Mouse (Mus musculus) CH12.LX (cell line): Measurements from ENCODE around the gene Tnfaip8l2. TPM values are rescaled to one million over a fixed set of nuclear protein-coding genes. Genes with fewer than 3 reads are reported as not detected.

Experiments
- DNase-seq: peaks from one replicate; pipeline ENCODE4 v3.0.0-alpha.2; 2013; ENCODE audit errors: extremely low read depth
- H3K27ac ChIP-seq: 2 replicates; pipeline ENCODE4 v1.5.1; 2012; ENCODE audit warnings: low read depth, mild to moderate bottlenecking, control low read depth, moderate library complexity; ENCODE audit not compliant: insufficient read depth
- H3K27me3 ChIP-seq: replicated peaks from 2 replicates; pipeline ENCODE3; 2012; ENCODE audit warnings: inconsistent platforms
- H3K36me3 ChIP-seq, 2 experiments: replicated peaks in 1 of 2; 2 replicates each; pipeline versions ENCODE3 to v1.6.1; 2012; ENCODE audit warnings: inconsistent platforms in 1 of 2, low read length in 1 of 2, mild to moderate bottlenecking in 1 of 2, mixed read lengths in 1 of 2, moderate library complexity in 1 of 2; ENCODE audit not compliant: control insufficient read depth in 1 of 2, insufficient read depth in 1 of 2
- H3K4me1 ChIP-seq, 2 experiments: 2 replicates each; pipeline ENCODE4 v1.6.1; 2012; ENCODE audit warnings: inconsistent platforms in 1 of 2, moderate library complexity in 1 of 2; ENCODE audit not compliant: insufficient read depth in 2 of 2, control insufficient read depth in 1 of 2
- H3K4me2 ChIP-seq: 2 replicates; pipeline ENCODE4 v1.6.1; 2012; ENCODE audit warnings: low read depth, mild to moderate bottlenecking, control low read depth; ENCODE audit not compliant: poor library complexity, insufficient read depth, severe bottlenecking
- H3K4me3 ChIP-seq, 3 experiments: fragments of 150-350 bp in 1 of 3; sonication (generic) in 1 of 3; replicated peaks in 1 of 3; 2 replicates each; pipeline versions ENCODE3 to v1.5.1; 2011 to 2012; ENCODE audit warnings: low read depth in 2 of 3, low read length in 2 of 3, mild to moderate bottlenecking in 2 of 3, moderate library complexity in 2 of 3, control low read depth in 1 of 3, improper control_type of control experiment in 1 of 3, inconsistent platforms in 1 of 3, mixed read lengths in 1 of 3; ENCODE audit not compliant: poor library complexity in 1 of 3
- H3K79me2 ChIP-seq: replicated peaks from 2 replicates; pipeline ENCODE4 v1.6.1; 2012; ENCODE audit warnings: mild to moderate bottlenecking, moderate library complexity; ENCODE audit not compliant: control insufficient read depth, poor library complexity, insufficient read depth, severe bottlenecking; ENCODE audit errors: extremely low read depth
- H3K9ac ChIP-seq: 2 replicates; pipeline ENCODE4 v1.6.1; 2012; ENCODE audit warnings: low read depth, mild to moderate bottlenecking, control low read depth, moderate library complexity; ENCODE audit not compliant: insufficient read depth
- H3K9me3 ChIP-seq: replicated peaks from 2 replicates; pipeline ENCODE3; 2012; ENCODE audit warnings: low read length, inconsistent platforms, mixed read lengths
- E2F4 ChIP-seq: IDR thresholded peaks from 2 replicates; pipeline ENCODE4 v1.6.1; 2011; ENCODE audit warnings: low read depth, low read length, improper control_type of control experiment; ENCODE audit not compliant: insufficient replicate concordance
- ELF1 ChIP-seq: IDR thresholded peaks from 2 replicates; pipeline ENCODE4 v1.6.1; 2014; ENCODE audit warnings: low read depth, mild to moderate bottlenecking, inconsistent platforms, low read length, improper control_type of control experiment
- ETS1 ChIP-seq: conservative IDR thresholded peaks from 2 replicates; pipeline ENCODE4 v1.6.1; 2012; ENCODE audit warnings: low read depth, mild to moderate bottlenecking, inconsistent platforms, low read length, improper control_type of control experiment, moderate library complexity
- GABPA ChIP-seq: IDR thresholded peaks from 2 replicates; pipeline ENCODE4 v1.6.1; 2012; ENCODE audit warnings: low read depth, low read length, improper control_type of control experiment, inconsistent platforms; ENCODE audit not compliant: insufficient replicate concordance
- MAFK ChIP-seq: IDR thresholded peaks from 2 replicates; pipeline ENCODE4 v1.6.1; 2011; ENCODE audit warnings: low read length, improper control_type of control experiment; ENCODE audit not compliant: insufficient replicate concordance
- MAZ ChIP-seq: IDR thresholded peaks from 2 replicates; pipeline ENCODE4 v1.6.1; 2012; ENCODE audit warnings: low read depth, mild to moderate bottlenecking, inconsistent platforms, low read length, improper control_type of control experiment, moderate library complexity
- MXI1 ChIP-seq: IDR thresholded peaks from 2 replicates; pipeline ENCODE4 v1.6.1; 2011; ENCODE audit warnings: mild to moderate bottlenecking, low read depth, low read length, improper control_type of control experiment
- NELFE ChIP-seq: IDR thresholded peaks from 2 replicates; pipeline ENCODE4 v1.6.1; 2011; ENCODE audit warnings: low read depth, low read length, improper control_type of control experiment
- NRF1 ChIP-seq: IDR thresholded peaks from 2 replicates; pipeline ENCODE4 v1.6.1; 2014; ENCODE audit warnings: low read depth, mild to moderate bottlenecking, inconsistent platforms, low read length, improper control_type of control experiment, moderate library complexity
- POLR2A ChIP-seq: IDR thresholded peaks from 2 replicates; pipeline ENCODE4 v1.6.1; 2011; ENCODE audit warnings: low read depth, mild to moderate bottlenecking, improper control_type of control experiment, low read length
- ZC3H11A ChIP-seq: IDR thresholded peaks from 2 replicates; pipeline ENCODE4 v1.6.1; 2012; ENCODE audit warnings: low read depth, mild to moderate bottlenecking, inconsistent platforms, low read length, improper control_type of control experiment
- ZMIZ1 ChIP-seq: IDR thresholded peaks from 2 replicates; pipeline ENCODE4 v1.6.1; 2012; ENCODE audit warnings: low read depth, mild to moderate bottlenecking, inconsistent platforms, low read length, improper control_type of control experiment
- dilution Hi-C: fragments of 300-500 bp; cut with MboI; formaldehyde crosslinking; loops from 2 replicates; pipeline ENCODE4 v1.14.3; 2020; ENCODE audit warnings: low sequenced_read_pairs; ENCODE audit not compliant: extremely low pct_unique_long_range_greater_than_20kb, extremely low pct_ligation_motif_present
- in situ Hi-C: fragments of 300-500 bp; cut with MboI; formaldehyde crosslinking; loops from 3 replicates; pipeline ENCODE4 v1.14.3; 2019; ENCODE audit warnings: low sequenced_read_pairs, low pct_ligation_motif_present, low pct_unique_long_range_greater_than_20kb, mixed read lengths
- polyA plus RNA-seq: library from polyadenylated mRNA; unstranded; fragments of >175 nt; gene quantifications from 2 replicates; pipeline ENCODE4 v1.2.1, GENCODE M21; 2012; ENCODE audit warnings: low read depth; ENCODE audit not compliant: insufficient read length
- total RNA-seq, 2 experiments: library from RNA; depleted of rRNA; stranded (reverse); fragments of 300-350 nt in 1 of 2; fragments of >200 nt in 1 of 2; gene quantifications; 2 replicates each; pipeline ENCODE4 v1.2.3; 2012 to 2014

Tnfaip8l2 gene
- total and polyA plus RNA-seq, 3 experiments, result 18.2 to 28.2 (median 26.2) TPM

DNA sequence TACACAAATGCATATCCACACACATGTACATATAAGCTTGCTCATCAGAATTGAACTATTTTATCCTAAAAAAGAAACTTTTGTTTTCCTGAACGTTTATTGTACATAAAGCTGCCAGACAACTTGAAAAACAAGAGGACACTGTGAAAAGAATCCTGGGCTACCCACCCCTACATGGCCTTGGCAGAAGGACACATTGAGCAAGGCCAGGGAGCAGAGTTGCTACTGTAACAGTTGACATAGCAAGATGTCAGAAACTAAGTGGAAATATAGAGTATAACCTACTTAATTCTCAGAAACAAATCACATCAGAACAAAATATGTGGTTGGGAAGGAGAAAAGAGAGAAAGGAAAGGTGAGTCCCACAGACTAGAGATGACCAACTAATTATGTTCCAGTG is 39.7 kb upstream of the Tnfaip8l2 start:
- H3K4me2 ChIP-seq, result no peak overlapping the region
- H3K27ac ChIP-seq, result no peak overlapping the region
- H3K9me3 ChIP-seq, result no peaks in the 10 kb centered on the region
- dilution Hi-C loops, result no loop called here
- H3K4me1 ChIP-seq, result peaks cover 6 to 15% of the 10 kb centered on the region in 2 experiments; a peak in 2 of 4 replicates
- H3K36me3 ChIP-seq, result peaks cover 21 to 60% of the 10 kb centered on the region in 2 experiments
- no peak overlapping the region for H3K9ac ChIP-seq
- H3K27me3 ChIP-seq, result no peaks in the 10 kb centered on the region
- TF ChIP-seq MAZ, result no peak
- no peak for TF ChIP-seq ZMIZ1
- TF ChIP-seq ETS1, result no peak
- TF ChIP-seq NRF1, result no peak
- TF ChIP-seq POLR2A, result no peak
- TF ChIP-seq ELF1, result no peak
- no peak for TF ChIP-seq ZC3H11A
- no peak for TF ChIP-seq GABPA
- no peak for TF ChIP-seq NELFE
- in situ Hi-C loops, result no loop called here
- no peak overlapping the region for H3K4me3 ChIP-seq
- DNase-seq, result no peak
- H3K79me2 ChIP-seq, result no peaks in the 10 kb centered on the region

- in situ Hi-C loops, result no loop called here
- TF ChIP-seq MAFK (no peak), MXI1 (no peak)
These were observed 37.7 kb upstream of the Tnfaip8l2 start for GRCm38 (mm10) chr3:95179890-95180289.

DNA sequence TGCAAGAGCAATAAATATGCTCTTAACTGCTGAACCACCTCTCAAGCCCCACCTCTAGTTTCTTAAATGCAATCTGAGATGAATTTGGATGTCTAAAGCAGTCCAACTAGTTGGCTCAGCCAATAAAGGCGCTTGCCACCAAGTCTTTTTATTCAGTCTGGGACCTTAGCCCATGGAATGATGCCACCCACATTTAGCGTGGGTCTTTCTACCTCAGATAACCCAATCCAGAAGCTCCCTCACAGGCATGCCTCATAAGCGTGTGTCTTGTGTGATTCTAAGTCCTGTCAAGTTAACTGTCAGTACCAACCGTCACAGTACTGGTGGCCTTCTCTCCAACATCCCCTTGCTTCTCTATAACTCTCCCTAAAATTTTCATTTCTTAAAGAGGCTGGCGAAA is 36.8 kb upstream of the Tnfaip8l2 start:
- DNase-seq, result no peak
- Histone ChIP-seq H3K27ac (no peak overlapping the region), H3K36me3 (peaks cover 4 to 32% of the 10 kb centered on the region in 2 experiments), H3K4me1 (peaks cover 6 to 23% of the 10 kb centered on the region in 2 experiments; a peak in 2 of 4 replicates), H3K9ac (no peak overlapping the region), H3K4me2 (no peak overlapping the region), H3K4me3 (no peak overlapping the region), H3K79me2 (no peaks in the 10 kb centered on the region), H3K27me3 (no peaks in the 10 kb centered on the region), H3K9me3 (peaks cover 2% of the 10 kb centered on the region)
- TF ChIP-seq E2F4 (no peak), POLR2A (no peak)
- dilution Hi-C loops, result no loop called here
- in situ Hi-C loops, result no loop called here

More at GRCm38 (mm10) chr3:95179890-95180289, 37.7 kb upstream of the Tnfaip8l2 start:
- Histone ChIP-seq H3K79me2 (no peaks in the 10 kb centered on the region), H3K9me3 (no peaks in the 10 kb centered on the region), H3K27ac (no peak overlapping the region), H3K4me3 (no peak overlapping the region), H3K4me1 (peaks cover 6 to 21% of the 10 kb centered on the region in 2 experiments; a peak in 2 of 4 replicates), H3K4me2 (no peak overlapping the region), H3K9ac (no peak overlapping the region), H3K27me3 (no peaks in the 10 kb centered on the region), H3K36me3 (peaks cover 9 to 41% of the 10 kb centered on the region in 2 experiments)
- dilution Hi-C loops, result no loop called here
- no peak for DNase-seq
